Mouse (Mus musculus): Measurements from ENCODE around the gene Rps18. TPM values are rescaled to one million over a fixed set of nuclear protein-coding genes. Genes with fewer than 3 reads are reported as not detected.

The Rps18 gene
- polyA plus RNA-seq, 1 experiment: not detected

DNA sequence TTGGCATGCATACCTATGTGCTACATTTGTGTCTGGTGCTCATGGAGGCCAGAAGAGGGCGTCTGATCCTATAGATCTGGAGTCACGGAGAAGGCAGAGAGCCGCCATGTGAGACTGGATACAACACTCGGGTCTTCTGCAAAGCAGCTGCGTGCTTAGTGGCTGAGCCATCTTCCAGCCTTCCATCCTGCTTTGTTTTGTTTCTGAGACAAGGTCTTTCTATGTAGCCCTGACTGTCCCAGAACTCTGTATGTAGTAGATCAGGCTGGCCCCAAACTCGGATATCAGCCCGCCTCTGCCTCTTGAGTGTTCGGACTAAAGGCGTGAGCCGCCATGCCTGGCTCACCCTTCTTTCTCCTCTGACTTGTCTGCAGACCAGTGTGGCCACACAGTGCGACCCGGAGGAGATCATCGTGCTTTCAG is 40.8 kb downstream of the Rps18 start:
- Histone ChIP-seq H3K27ac (ENCODE audit: insufficient read depth, low read depth, low read length) (no peak overlapping the region), H3K4me3 (ENCODE audit: insufficient read depth, low read depth, low read length) (no peak overlapping the region), H3K4me1 (ENCODE audit: control insufficient read depth, insufficient read depth, low read length) (peaks cover 36% of the 10 kb centered on the region)
- TF ChIP-seq CTCF (IDR thresholded peaks at IDR 0.05; ENCODE audit: insufficient read depth, low read depth, low read length) (no peak), POLR2A (IDR thresholded peaks at IDR 0.05; ENCODE audit: insufficient read depth, low read depth, low read length) (no peak)
- WGBS: 57% methylated on average over 13 of the region's 13 CpGs

DNA sequence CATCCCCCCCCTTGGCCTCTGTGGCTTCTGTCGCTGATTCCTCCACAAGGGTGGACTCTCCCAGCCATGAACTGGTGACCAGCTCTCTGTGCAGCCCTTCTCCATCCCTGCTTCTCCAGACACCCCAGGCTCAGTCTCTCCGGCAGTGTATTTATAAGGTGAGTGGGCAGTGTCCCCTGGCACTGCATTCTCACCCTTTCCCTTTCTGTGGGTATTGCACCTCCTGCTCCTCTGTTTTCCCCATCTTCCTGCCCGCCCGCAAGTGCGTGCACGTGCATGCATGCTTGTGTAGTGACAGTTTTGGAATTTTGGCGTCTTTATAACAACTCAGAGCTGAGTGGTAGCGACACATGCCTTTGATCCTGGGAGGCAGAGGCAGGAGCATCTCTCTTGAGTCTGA is 41.9 kb downstream of the Rps18 start:
- peaks cover 31% of the 10 kb centered on the region for H3K4me1 ChIP-seq (ENCODE audit: control insufficient read depth, insufficient read depth, low read length)
- TF ChIP-seq POLR2A (IDR thresholded peaks at IDR 0.05; ENCODE audit: insufficient read depth, low read depth, low read length) (no peak), CTCF (IDR thresholded peaks at IDR 0.05; ENCODE audit: insufficient read depth, low read depth, low read length) (no peak)
- WGBS: 93% methylated on average over 8 of the region's 8 CpGs
- no peak overlapping the region for H3K4me3 ChIP-seq (ENCODE audit: insufficient read depth, low read depth, low read length)
- H3K27ac ChIP-seq (ENCODE audit: insufficient read depth, low read depth, low read length): no peak overlapping the region

DNA sequence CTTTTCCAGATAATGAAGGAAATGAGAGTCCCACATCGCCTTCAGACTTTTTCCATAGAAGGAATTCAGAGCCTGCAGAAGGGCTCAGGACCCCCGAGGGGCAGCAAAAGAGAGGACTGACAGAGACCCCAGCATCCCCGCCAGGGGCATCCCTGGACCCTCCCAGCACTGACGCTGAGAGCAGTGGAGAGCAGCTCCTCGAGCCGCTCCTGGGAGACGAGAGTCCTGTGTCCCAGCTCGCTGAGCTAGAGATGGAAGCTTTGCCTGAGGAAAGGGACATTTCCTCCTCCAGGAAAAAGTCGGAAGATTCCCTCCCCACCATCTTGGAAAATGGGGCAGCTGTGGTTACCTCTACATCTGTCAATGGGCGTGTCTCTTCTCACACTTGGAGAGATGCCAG is 42.5 kb downstream of the Rps18 start:
- no peak overlapping the region for H3K4me3 ChIP-seq (ENCODE audit: insufficient read depth, low read depth, low read length)
- peaks cover 30% of the 10 kb centered on the region for H3K4me1 ChIP-seq (ENCODE audit: control insufficient read depth, insufficient read depth, low read length)
- 88% methylated on average over 10 of the region's 10 CpGs for WGBS
- TF ChIP-seq POLR2A (IDR thresholded peaks at IDR 0.05; ENCODE audit: insufficient read depth, low read depth, low read length): no peak
- TF ChIP-seq CTCF (IDR thresholded peaks at IDR 0.05; ENCODE audit: insufficient read depth, low read depth, low read length): no peak
- no peak overlapping the region for H3K27ac ChIP-seq (ENCODE audit: insufficient read depth, low read depth, low read length)

DNA sequence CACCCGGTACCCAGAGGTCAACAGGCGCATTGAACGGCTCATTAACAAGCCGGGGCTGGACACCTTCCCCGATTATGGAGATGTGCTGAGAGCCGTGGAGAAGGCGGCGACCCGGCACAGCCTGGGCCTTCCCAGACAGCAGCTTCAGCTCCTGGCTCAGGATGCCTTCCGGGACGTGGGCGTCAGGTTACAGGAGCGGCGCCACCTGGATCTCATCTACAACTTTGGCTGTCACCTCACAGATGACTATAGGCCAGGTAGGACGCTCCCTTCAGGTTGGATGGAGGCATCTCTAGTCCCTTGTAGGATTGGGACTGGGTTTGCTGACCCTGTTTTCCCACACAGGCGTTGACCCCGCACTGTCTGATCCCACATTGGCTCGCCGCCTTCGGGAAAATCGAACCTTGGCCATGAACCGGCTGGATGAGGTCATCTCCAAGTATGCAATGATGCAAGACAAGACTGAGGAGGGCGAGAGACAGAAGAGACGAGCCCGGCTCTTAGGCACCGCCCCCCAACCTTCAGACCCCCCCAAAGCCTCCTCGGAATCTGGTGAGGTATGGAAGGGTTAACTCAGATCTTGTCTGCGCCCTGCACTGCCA is 43.9 kb downstream of the Rps18 start:
- H3K4me3 ChIP-seq (ENCODE audit: insufficient read depth, low read depth, low read length): no peak overlapping the region
- TF ChIP-seq POLR2A (IDR thresholded peaks at IDR 0.05; ENCODE audit: insufficient read depth, low read depth, low read length) (no peak), CTCF (IDR thresholded peaks at IDR 0.05; ENCODE audit: insufficient read depth, low read depth, low read length) (no peak)
- WGBS: 90% methylated on average over 28 of the region's 28 CpGs

DNA sequence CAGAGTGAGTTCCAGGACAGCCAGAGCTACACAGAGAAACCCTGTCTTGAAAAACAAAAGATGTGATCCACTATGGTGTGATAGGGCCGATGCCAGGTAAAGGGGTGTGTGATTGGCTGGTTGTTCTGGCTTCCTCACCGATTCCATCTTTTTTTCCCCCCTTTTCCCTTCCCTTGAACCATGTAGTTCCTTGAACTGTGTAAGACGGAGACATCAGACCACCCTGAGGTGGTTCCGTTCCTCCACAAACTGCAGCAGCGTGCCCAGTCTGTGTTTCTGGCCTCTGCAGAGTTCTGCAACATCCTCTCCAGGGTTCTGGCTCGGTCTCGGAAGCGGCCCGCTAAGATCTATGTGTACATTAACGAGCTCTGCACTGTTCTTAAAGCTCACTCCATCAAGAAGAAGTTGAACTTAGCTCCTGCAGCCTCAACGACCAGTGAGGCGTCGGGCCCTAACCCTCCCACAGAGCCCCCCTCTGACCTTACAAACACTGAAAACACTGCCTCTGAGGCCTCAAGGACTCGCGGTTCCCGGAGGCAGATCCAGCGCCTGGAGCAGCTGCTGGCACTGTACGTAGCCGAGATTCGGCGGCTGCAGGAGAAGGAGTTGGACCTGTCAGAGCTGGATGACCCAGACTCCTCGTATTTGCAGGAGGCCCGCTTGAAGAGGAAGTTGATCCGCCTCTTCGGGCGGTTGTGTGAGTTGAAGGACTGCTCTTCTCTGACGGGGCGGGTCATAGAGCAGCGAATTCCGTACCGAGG is 44.6 kb downstream of the Rps18 start:
- Histone ChIP-seq H3K27ac (ENCODE audit: insufficient read depth, low read depth, low read length) (no peak overlapping the region), H3K4me1 (ENCODE audit: control insufficient read depth, insufficient read depth, low read length) (peaks cover 19% of the 10 kb centered on the region), H3K4me3 (ENCODE audit: insufficient read depth, low read depth, low read length) (no peak overlapping the region)
- TF ChIP-seq CTCF (IDR thresholded peaks at IDR 0.05; ENCODE audit: insufficient read depth, low read depth, low read length) (no peak), POLR2A (IDR thresholded peaks at IDR 0.05; ENCODE audit: insufficient read depth, low read depth, low read length) (no peak)
- WGBS: 88% methylated on average over 31 of the region's 31 CpGs

More for the DNA sequence above, 43.9 kb downstream of the Rps18 start:
- H3K27ac ChIP-seq (ENCODE audit: insufficient read depth, low read depth, low read length): no peak overlapping the region
- peaks cover 22% of the 10 kb centered on the region for H3K4me1 ChIP-seq (ENCODE audit: control insufficient read depth, insufficient read depth, low read length)

DNA sequence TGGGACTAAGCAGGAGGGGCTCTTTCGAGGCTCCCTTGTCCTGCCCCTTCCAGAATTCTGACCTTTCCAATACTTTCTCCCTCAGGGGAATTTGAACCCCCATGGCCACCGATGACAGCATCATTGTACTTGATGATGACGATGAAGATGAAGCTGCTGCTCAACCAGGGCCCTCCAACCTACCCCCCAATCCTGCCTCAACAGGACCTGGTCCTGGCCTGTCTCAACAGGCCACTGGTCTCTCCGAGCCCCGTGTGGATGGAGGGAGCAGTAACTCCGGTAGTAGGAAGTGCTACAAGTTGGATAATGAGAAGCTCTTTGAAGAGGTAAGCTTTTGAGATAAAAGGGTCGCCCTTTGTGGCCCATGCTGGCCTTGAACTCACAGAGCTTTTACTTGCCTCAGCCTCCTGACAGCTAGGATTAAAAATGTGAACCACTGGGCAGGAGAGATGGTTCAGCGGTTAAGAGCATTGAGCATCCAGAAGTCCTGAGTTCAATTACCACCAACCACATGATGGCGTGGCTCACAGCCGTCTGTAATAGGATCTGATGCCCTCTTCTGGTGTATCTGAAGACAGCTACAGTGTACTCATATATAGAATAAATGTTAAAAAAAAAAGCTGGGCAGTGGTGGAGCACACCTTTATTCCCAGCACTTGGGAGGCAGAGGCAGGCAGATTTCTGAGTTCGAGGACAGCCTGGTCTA is 45.3 kb downstream of the Rps18 start:
- H3K27ac ChIP-seq (ENCODE audit: insufficient read depth, low read depth, low read length): no peak overlapping the region
- H3K4me1 ChIP-seq (ENCODE audit: control insufficient read depth, insufficient read depth, low read length): peaks cover 19% of the 10 kb centered on the region
- peak overlapping the region; percentile 92 for H3K4me3 ChIP-seq (ENCODE audit: insufficient read depth, low read depth, low read length)
- WGBS: 41% methylated on average over 11 of the region's 11 CpGs
- TF ChIP-seq CTCF (IDR thresholded peaks at IDR 0.05; ENCODE audit: insufficient read depth, low read depth, low read length) (no peak), POLR2A (IDR thresholded peaks at IDR 0.05; ENCODE audit: insufficient read depth, low read depth, low read length) (no peak)

DNA sequence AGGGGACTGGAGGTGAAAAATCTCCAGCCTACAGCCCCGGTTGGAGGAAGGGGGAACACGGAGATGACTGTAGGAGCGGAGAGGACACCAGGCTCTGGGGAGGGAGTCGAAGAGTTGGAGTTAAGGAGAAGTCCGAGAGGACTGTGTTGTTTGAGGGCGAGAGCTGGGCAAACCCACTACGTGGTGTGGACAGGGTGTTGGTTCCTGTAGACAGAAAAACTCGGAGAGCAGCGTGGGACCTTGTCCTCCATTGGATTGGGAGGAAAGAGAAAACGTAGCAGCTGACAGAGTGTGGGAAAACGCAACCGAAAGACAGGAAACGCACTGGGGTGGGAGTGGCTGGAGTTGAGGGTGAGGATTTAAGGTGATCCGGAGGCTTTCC is 45.9 kb downstream of the Rps18 start:
- Histone ChIP-seq H3K4me1 (ENCODE audit: control insufficient read depth, insufficient read depth, low read length) (peaks cover 15% of the 10 kb centered on the region), H3K27ac (ENCODE audit: insufficient read depth, low read depth, low read length) (peak overlapping the region; percentile 74), H3K4me3 (ENCODE audit: insufficient read depth, low read depth, low read length) (peak overlapping the region; percentile 92)
- under 1% methylated on average over 14 of the region's 14 CpGs for WGBS
- TF ChIP-seq POLR2A (IDR thresholded peaks at IDR 0.05; ENCODE audit: insufficient read depth, low read depth, low read length): no peak
- TF ChIP-seq CTCF (IDR thresholded peaks at IDR 0.05; ENCODE audit: insufficient read depth, low read depth, low read length): no peak

DNA sequence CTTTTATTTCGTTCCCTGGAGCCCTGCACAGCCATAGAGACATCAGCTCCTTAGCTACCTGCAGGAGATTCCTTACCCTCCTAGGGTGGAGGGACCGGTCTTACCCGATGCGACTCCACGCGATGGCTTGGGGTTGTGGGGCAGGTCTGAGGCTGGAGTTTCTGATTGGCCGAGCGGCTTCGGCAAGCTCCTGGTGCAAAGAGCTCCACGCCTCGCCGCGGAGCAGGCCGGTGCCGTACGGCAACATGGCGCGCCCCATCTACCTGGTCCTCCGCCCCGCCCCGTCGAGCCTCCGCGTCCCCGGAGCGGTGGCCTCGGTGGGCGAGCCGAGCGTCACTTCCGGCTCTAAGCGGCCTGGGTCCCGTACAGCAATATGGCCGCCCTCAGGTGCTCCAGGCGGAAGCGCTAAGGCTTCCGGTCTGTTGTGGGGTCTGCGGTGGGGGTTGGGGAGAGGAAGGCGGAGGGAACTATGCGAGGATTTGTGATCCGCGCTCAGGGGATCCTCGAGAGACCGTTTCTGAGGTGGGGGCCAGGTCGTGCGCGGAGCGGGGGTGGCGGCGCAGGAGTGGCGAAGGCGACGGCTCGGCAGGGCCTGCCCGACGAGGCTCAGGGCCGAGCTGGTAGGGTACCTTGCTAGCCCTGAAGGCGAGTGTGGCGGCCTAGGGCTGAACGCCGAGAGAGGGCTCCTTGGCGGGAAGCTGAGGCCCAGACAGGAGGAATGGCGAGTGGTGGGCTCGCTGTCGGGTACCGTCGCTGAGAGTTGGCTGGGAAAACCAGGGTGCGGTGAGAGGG is 46.5 kb downstream of the Rps18 start, which contains the start of gene Daxx:
TSS of gene Daxx (plus strand) at position 338 of the 792 bp plus-strand sequence.
- Histone ChIP-seq H3K4me1 (ENCODE audit: control insufficient read depth, insufficient read depth, low read length) (peaks cover 15% of the 10 kb centered on the region), H3K27ac (ENCODE audit: insufficient read depth, low read depth, low read length) (peak within 1 kb of the TSS; percentile 74), H3K4me3 (ENCODE audit: insufficient read depth, low read depth, low read length) (peak within 1 kb of the TSS; percentile 92)
- TF ChIP-seq POLR2A (IDR thresholded peaks at IDR 0.05; ENCODE audit: insufficient read depth, low read depth, low read length) (peak; percentile 55; the same call in 1 of the 2 replicates), CTCF (IDR thresholded peaks at IDR 0.05; ENCODE audit: insufficient read depth, low read depth, low read length) (no peak)
- 1% methylated on average over 68 of the region's 68 CpGs for WGBS
